Mouse (Mus musculus): ENCODE measurements around the gene Cxcl12. TPM values are rescaled to one million over a fixed set of nuclear protein-coding genes. Genes with fewer than 3 reads are reported as not detected.

Gene Cxcl12
- total and polyA plus RNA-seq, 3 experiments, result 0.11 TPM; not detected in 2

DNA sequence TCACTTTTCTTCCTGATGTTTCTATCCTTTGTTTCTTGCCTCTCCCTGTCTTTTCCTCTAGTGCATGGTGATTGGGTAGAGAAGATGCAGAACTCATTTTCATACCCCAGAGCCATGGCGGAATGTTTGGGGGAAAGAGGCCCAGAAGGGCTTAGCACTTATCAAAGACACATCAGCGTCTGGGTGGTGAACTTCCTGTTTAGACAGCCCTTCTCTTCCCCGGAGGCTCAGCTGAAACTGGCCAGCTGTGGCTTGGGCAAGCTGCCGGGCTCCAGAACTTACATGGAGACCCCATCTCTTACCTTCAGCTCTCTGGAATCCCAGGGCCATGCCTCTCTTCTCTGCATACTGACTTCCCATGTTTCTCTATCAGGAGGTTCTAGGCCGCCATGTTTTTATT, 32.6 kb downstream of the Cxcl12 start:
- no peaks in the 10 kb centered on the region for H3K36me3 ChIP-seq (replicated peaks)
- peaks cover 74% of the 10 kb centered on the region for H3K9me3 ChIP-seq (replicated peaks)
- no peak overlapping the region for H3K4me3 ChIP-seq (ENCODE audit: low read depth, low read length)
- TF ChIP-seq GATA2 (IDR thresholded peaks at IDR 0.05; ENCODE audit: borderline replicate concordance, low read depth, low read length), result no peak
- TF ChIP-seq CTCF (IDR thresholded peaks at IDR 0.05; ENCODE audit: low read depth, low read length), result no peak
- TF ChIP-seq TAL1 (conservative IDR thresholded peaks at IDR 0.05; ENCODE audit: low read depth, low read length), result no peak
- no peak for TF ChIP-seq POLR2AphosphoS5 (IDR thresholded peaks at IDR 0.05; ENCODE audit: insufficient replicate concordance, low read depth, low read length)
- no peak for TF ChIP-seq GATA1 (IDR thresholded peaks at IDR 0.05; ENCODE audit: borderline replicate concordance, low read length)
- H3K27me3 ChIP-seq (ENCODE audit: insufficient read depth, low read length), result no peaks in the 10 kb centered on the region
- DNase-seq (ENCODE audit: low spot score), result no peak
- ATAC-seq (ENCODE audit: extremely low read depth, insufficient number of reproducible peaks, low FRiP score, poor library complexity, severe bottlenecking), result no peak
- no peaks in the 10 kb centered on the region for H3K4me1 ChIP-seq (ENCODE audit: insufficient read depth, low read depth, low read length)

DNA sequence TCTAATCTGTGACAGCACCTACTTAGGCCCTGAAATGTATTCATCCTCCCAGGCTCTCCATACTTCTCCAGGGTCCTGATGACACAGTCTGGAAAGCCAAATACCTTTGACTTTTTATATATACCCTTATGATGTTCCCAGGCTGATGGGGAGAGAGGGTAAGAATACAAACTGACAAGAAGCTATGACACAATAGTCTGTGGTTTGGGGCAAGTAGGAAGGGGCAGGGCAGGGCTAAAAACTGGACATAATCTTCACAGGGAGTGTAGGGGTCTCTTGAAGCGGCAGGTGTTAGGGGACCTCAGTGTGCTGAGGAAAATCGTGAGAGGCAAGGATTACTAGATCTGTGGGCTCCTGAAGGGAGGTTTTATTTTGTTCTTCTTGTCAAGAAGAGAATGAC, 33.1 kb downstream of the Cxcl12 start:
- ATAC-seq (ENCODE audit: extremely low read depth, insufficient number of reproducible peaks, low FRiP score, poor library complexity, severe bottlenecking) (no peak), DNase-seq (ENCODE audit: low spot score) (no peak)
- no peaks in the 10 kb centered on the region for H3K4me1 ChIP-seq (ENCODE audit: insufficient read depth, low read depth, low read length)
- peaks cover 73% of the 10 kb centered on the region for H3K9me3 ChIP-seq (replicated peaks)
- no peaks in the 10 kb centered on the region for H3K27me3 ChIP-seq (ENCODE audit: insufficient read depth, low read length)
- no peak for TF ChIP-seq CTCF (IDR thresholded peaks at IDR 0.05; ENCODE audit: low read depth, low read length)
- no peak for TF ChIP-seq POLR2AphosphoS5 (IDR thresholded peaks at IDR 0.05; ENCODE audit: insufficient replicate concordance, low read depth, low read length)
- no peak for TF ChIP-seq GATA2 (IDR thresholded peaks at IDR 0.05; ENCODE audit: borderline replicate concordance, low read depth, low read length)
- no peak for TF ChIP-seq GATA1 (IDR thresholded peaks at IDR 0.05; ENCODE audit: borderline replicate concordance, low read length)
- no peak for TF ChIP-seq TAL1 (conservative IDR thresholded peaks at IDR 0.05; ENCODE audit: low read depth, low read length)
- no peaks in the 10 kb centered on the region for H3K36me3 ChIP-seq (replicated peaks)
- H3K4me3 ChIP-seq (ENCODE audit: low read depth, low read length), result no peak overlapping the region

DNA sequence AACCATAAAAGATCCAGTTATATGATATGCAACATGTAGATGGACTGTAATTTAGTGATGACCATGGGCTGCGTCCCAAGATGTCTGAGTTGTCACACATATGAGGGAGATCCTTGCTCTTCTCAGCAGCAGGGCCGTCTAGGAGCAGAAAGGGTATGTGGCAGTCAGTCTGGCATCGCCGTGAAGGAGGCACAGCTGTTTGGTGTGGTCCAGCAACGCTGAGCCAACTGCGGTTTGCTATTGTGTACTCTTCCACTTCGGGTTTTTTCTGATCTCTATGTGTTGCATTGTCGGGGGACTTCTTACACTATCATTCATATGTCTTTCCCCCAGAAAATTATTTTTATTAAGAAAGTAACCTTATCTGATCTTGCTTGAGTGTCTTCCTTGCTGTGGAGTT, 33.5 kb downstream of the Cxcl12 start:
- Histone ChIP-seq H3K4me3 (ENCODE audit: low read depth, low read length) (no peak overlapping the region), H3K4me1 (ENCODE audit: insufficient read depth, low read depth, low read length) (no peaks in the 10 kb centered on the region), H3K9me3 (replicated peaks) (peaks cover 70% of the 10 kb centered on the region), H3K27me3 (ENCODE audit: insufficient read depth, low read length) (no peaks in the 10 kb centered on the region), H3K36me3 (replicated peaks) (no peaks in the 10 kb centered on the region)
- DNase-seq (ENCODE audit: low spot score) (no peak), ATAC-seq (ENCODE audit: extremely low read depth, insufficient number of reproducible peaks, low FRiP score, poor library complexity, severe bottlenecking) (no peak)
- TF ChIP-seq TAL1 (conservative IDR thresholded peaks at IDR 0.05; ENCODE audit: low read depth, low read length), result no peak
- no peak for TF ChIP-seq GATA2 (IDR thresholded peaks at IDR 0.05; ENCODE audit: borderline replicate concordance, low read depth, low read length)
- no peak for TF ChIP-seq POLR2AphosphoS5 (IDR thresholded peaks at IDR 0.05; ENCODE audit: insufficient replicate concordance, low read depth, low read length)
- TF ChIP-seq GATA1 (IDR thresholded peaks at IDR 0.05; ENCODE audit: borderline replicate concordance, low read length), result no peak
- no peak for TF ChIP-seq CTCF (IDR thresholded peaks at IDR 0.05; ENCODE audit: low read depth, low read length)

DNA sequence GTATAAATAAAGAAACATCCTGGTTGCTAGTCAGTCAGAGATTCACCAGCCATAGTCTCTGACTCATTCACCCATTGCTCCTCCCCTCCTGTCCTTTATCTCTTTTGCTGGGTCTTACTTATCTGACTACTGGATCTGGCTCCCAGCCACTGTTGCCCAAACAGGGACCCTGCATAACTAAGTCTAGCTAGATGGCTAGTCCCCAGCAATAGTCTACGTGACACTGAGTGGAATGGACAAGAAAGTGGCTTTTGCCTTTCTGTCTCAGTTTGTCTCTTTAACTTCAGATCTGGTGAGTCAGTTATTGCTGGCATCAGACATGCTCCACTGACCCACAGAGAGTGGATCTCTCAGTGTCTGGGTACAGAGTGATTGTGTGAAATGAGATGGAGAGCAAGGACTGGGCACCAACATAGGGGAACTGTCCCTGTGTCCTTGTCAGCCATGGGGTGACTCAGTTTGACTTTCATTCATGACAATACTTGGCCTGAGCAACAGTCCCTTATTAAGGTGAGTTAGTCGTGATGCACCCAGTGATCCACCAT, 34.6 kb downstream of the Cxcl12 start:
- no peak overlapping the region for H3K4me3 ChIP-seq (ENCODE audit: low read depth, low read length)

DNA sequence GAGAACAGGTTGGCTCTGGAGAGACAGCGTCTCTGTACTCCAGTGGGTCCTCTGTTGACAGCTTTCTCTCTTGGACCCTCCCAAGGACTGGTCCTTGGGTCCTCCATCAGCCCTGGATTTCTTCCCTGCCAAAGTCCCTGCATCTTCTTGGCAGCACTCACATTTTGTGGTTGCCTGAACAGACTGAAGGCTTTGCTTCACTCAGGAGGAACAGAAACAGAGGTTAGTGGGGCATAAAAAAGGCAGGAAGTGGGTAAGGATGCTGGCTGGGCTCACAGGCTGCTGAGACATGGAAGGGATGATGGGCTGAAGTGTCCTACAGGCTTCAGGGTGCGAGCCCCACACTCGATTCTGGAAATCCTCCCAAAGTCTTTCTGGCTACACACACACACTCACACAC, 35.8 kb downstream of the Cxcl12 start:
- Histone ChIP-seq H3K36me3 (replicated peaks) (no peaks in the 10 kb centered on the region), H3K4me1 (ENCODE audit: insufficient read depth, low read depth, low read length) (no peaks in the 10 kb centered on the region), H3K9me3 (replicated peaks) (peaks cover 67% of the 10 kb centered on the region), H3K27me3 (ENCODE audit: insufficient read depth, low read length) (no peaks in the 10 kb centered on the region), H3K4me3 (ENCODE audit: low read depth, low read length) (no peak overlapping the region)
- ATAC-seq (ENCODE audit: extremely low read depth, insufficient number of reproducible peaks, low FRiP score, poor library complexity, severe bottlenecking) (no peak), DNase-seq (ENCODE audit: low spot score) (no peak)
- TF ChIP-seq GATA2 (IDR thresholded peaks at IDR 0.05; ENCODE audit: borderline replicate concordance, low read depth, low read length), result no peak
- TF ChIP-seq TAL1 (conservative IDR thresholded peaks at IDR 0.05; ENCODE audit: low read depth, low read length), result no peak
- no peak for TF ChIP-seq POLR2AphosphoS5 (IDR thresholded peaks at IDR 0.05; ENCODE audit: insufficient replicate concordance, low read depth, low read length)

More for the DNA sequence above, 34.6 kb downstream of the Cxcl12 start:
- Histone ChIP-seq H3K27me3 (ENCODE audit: insufficient read depth, low read length) (no peaks in the 10 kb centered on the region), H3K9me3 (replicated peaks) (peaks cover 69% of the 10 kb centered on the region), H3K4me1 (ENCODE audit: insufficient read depth, low read depth, low read length) (no peaks in the 10 kb centered on the region), H3K36me3 (replicated peaks) (no peaks in the 10 kb centered on the region)
- no peak for TF ChIP-seq CTCF (IDR thresholded peaks at IDR 0.05; ENCODE audit: low read depth, low read length)
- no peak for TF ChIP-seq GATA1 (IDR thresholded peaks at IDR 0.05; ENCODE audit: borderline replicate concordance, low read length)
- no peak for TF ChIP-seq POLR2AphosphoS5 (IDR thresholded peaks at IDR 0.05; ENCODE audit: insufficient replicate concordance, low read depth, low read length)
- no peak for ATAC-seq (ENCODE audit: extremely low read depth, insufficient number of reproducible peaks, low FRiP score, poor library complexity, severe bottlenecking)
- DNase-seq (ENCODE audit: low spot score), result no peak

DNA sequence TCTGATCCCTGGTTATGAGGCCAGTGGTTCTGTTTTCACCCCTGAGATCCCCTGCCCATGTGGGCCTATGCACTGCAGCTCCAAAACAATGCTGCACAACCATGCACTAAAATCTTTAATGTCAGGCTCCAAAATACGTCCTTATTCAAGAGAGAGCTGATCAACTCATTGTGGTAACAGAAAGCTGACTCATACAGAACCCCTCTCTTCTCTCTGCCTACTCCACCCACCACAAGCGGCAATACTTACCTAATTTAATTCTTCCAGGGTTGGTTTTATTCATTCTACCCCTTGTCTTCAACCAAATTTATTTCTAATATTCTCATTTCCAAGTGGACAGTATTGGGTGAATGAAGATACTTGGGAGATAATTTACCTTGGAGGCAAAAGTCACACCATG, 38.5 kb downstream of the Cxcl12 start:
- peaks cover 54% of the 10 kb centered on the region for H3K9me3 ChIP-seq (replicated peaks)
- no peak overlapping the region for H3K4me3 ChIP-seq (ENCODE audit: low read depth, low read length)
- TF ChIP-seq TAL1 (conservative IDR thresholded peaks at IDR 0.05; ENCODE audit: low read depth, low read length) (no peak), POLR2AphosphoS5 (IDR thresholded peaks at IDR 0.05; ENCODE audit: insufficient replicate concordance, low read depth, low read length) (no peak), GATA2 (IDR thresholded peaks at IDR 0.05; ENCODE audit: borderline replicate concordance, low read depth, low read length) (no peak), CTCF (IDR thresholded peaks at IDR 0.05; ENCODE audit: low read depth, low read length) (no peak), GATA1 (IDR thresholded peaks at IDR 0.05; ENCODE audit: borderline replicate concordance, low read length) (no peak)
- no peaks in the 10 kb centered on the region for H3K27me3 ChIP-seq (ENCODE audit: insufficient read depth, low read length)
- DNase-seq (ENCODE audit: low spot score) (no peak), ATAC-seq (ENCODE audit: extremely low read depth, insufficient number of reproducible peaks, low FRiP score, poor library complexity, severe bottlenecking) (no peak)
- H3K4me1 ChIP-seq (ENCODE audit: insufficient read depth, low read depth, low read length), result no peaks in the 10 kb centered on the region
- no peaks in the 10 kb centered on the region for H3K36me3 ChIP-seq (replicated peaks)

All from G1E (cell line).